Mouse (Mus musculus) c-Kit-negative CD71-positive TER-119-positive erythroid progenitor cells, embryonic 14.5 days (primary cell): ENCODE data around the gene Zxdc.

Source experiments
- DNase-seq: peaks from one replicate; pipeline ENCODE4 v3.0.0-alpha.2; 2013; ENCODE audit warnings: low read depth, low spot score

Zxdc gene

DNA sequence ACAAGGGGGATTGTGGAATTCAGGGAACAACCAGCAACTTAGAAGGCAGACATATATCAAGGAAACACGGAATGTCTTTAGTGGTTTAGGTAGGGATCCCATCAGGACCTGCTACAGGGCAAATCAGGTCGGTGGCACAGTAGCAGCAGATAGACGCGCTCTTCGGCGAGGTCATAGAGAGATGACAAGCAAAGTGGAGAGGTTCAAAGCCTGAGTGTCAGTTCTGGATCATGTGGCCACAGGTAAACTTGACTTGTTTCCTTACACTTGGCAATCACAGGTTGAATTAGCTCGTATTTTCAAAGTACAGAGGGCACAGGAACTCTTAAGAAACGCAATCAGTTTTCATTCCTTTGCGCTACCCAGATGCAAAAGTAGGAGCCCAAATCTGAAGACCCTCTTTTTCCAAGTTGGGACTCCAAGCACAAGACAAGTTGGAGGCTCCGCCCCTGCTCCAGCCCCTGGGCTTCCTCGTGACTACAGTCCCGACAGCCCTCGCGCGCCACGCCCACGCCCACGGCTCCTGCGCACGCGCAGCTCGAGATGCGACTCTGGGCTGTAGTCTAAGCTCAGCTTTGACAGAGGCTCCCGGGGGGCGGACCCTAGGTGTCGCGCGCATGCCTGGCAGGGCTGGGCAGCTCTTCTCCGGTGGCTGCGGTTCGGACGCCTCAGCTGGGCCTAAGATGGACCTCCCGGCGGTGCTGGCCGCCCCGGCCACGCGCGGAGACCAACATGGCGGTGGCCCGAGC is at the start of gene Zxdc:
Gene Zxdc (plus strand): TSS at position 517 of the 749 bp plus-strand sequence.
- peak; percentile 76 for DNase-seq

DNA sequence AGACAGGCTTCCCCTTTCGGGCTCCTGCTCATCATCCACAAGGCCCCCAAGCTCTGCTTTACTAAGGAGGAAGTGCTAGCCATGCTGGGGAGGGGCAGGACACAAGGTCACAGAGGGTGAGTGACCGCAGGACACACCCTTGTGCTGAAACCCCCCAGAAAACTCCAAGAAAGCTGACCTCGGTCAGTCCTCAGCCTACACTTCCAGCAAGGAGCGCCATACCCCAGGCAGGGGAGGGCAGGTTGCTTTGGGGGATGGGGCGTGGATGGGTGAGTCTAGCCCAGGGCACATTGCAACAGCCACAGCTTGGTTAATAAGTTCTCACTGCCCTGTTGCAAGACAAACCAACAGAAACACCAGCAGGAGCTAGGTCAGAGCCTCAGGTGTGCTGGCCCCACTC is 48.9 kb upstream of the Zxdc start:
- no peak for DNase-seq

DNA sequence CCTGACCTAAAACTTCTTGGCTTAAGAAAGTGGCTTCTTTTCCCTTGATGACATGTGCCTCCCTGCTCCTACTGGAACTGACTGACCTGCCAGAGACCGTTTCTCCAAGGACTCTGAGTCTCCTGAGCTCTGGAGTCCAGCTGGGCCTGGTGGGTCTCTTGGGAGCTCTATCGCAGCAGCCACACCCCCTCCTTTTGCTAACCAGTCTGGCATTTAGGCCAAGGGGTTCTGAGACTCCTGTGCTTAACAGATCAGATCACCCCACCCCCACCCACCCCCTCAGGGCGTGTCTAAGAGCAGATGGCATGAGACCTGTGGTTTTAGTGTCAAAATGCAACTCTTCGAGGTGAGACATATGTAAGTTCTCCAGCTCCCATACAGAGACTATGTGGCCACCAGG is 47.5 kb upstream of the Zxdc start:
- no peak for DNase-seq

DNA sequence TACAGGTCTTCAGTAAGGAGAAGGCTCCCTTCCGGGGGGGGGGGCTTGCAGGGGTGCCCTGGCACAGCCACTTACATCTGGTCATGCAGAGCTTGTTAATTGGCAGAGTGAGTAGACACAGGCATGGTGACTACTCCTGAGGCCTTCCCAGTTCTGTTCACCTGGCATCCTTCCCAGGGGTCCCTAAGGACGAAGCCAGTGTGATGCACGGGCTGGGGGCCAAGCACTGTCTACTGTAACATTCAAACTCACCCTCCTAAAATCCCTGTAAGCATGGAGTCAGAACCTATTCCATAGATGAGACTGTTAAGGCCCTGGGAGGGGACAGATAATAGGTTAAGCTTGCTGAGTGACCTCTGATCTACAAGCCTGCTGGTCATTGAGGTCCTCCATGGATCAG is 45.3 kb upstream of the Zxdc start:
- no peak for DNase-seq

DNA sequence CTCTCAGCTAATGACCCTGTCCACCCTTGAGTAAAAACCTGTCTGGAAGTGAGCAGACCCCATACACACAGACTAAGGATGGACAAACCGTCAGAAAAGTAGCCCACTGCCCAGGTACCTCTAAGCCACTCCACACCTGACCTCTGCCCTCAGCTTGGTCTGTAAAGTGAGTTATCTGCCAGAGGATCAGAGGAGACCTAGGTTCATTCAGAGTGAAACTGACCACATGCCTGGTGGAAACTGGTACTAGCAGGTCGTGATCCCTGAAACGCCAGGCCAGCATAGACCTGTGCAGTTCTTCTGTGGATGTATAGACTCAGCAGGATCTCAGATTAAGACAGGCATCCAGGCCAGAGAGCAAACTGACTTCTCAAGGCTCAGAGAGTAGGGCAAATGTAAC is 44.8 kb upstream of the Zxdc start:
- no peak for DNase-seq

DNA sequence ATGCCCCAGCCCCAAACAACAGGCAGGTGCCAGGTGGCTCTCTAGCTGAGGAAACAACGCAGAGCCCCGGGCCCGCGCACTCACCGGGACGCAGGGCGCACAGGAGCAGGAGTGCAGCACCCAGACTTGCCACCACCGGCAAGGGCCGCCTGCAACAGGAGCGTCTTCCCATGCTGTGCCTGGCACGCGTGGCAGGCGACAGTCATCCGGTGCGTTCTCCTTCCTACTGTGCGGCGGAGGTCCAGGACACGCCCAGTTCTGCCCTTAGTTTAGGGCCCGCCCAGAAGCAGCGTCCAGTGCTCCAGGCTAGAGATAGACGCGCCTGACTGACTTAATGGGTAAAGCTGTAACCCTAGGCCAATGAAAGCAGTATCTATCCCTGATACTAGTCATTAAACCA is 44.3 kb upstream of the Zxdc start, which contains the start of gene Chst13:
Gene Chst13 (minus strand): TSS at position 195 of the 400 bp plus-strand sequence.
- DNase-seq, result no peak

DNA sequence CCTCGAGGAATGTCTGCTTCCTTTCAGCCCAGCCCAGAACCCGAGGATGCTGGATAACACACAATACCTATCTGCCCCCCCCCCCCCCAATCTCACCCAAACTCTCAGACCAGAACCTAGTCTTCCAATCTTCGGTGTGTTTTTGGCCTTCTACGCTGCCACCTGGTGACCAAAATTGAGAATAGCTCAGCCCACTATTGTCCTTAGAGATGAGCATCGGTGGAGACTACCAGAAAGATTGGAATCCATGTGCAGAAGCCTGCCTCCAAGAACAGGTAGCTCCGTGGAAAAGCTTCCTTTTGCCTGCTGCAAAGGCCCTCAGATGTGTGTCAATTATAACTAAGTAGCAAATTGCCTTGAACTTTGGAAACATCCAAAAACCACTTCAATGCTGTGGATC is 41.6 kb upstream of the Zxdc start:
- DNase-seq, result no peak

DNA sequence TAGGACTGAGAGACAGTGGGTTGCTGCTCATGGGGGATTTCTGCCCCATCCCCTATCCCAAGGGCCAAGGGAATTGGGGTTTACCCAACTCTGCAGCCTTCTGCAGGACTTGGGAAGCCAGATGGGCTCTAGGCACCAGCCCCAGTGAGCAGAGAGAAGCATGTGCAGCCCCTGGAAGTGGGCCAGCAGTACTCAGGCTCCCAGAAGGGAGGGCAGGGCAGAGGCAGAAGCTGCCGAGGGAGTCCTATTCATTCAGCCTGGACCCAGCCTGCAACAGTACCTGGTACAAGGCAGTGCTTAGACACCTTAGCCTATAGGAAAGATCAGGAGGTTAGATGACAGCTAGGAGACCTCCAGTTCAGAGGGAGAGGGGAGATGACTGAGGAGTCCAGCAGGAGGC is 39.3 kb upstream of the Zxdc start:
- DNase-seq, result no peak

DNA sequence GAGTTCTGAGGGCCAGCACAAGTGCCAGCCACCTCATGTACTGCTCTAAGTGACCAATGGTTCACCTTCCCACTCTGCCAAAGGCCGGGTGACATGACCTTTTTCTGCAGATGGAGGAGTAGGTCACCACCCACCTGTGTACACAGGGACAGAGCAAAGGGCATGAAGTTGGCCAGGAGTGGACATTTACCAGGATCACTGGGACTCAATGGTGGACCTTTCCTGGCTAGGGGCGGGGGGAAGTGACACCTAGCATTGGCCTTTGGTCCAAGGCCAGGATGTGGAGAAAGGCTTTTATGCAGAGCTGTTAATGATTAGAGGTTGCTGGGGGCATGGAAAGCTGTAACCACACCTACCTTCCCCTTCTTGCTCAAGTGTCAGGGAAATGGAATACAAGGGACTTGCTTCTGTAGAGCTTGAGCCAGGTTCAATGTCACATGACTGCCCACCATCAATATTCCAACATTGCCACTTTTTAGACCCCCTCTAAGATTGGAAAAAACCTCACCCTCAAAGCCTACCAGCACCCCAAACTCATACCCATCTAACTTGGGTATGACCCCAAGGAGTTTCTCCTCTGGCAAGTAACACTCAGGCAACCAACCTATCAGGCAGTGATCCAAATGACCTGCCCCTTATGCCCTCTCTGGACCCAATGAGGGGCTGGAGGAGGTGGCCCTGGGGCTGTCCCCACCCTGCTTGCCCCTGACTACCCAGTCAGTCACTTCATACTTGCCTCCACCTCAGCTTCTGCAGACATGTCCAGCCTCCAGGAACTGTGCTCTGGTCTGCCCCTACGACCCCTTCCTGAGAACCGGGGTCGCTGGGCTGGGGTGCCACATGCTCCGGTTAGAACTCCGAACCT is 36.5 kb upstream of the Zxdc start, which contains the start of gene Uroc1:
Gene Uroc1 (plus strand): TSS at position 724 of the 865 bp plus-strand sequence.
- no peak for DNase-seq

DNA sequence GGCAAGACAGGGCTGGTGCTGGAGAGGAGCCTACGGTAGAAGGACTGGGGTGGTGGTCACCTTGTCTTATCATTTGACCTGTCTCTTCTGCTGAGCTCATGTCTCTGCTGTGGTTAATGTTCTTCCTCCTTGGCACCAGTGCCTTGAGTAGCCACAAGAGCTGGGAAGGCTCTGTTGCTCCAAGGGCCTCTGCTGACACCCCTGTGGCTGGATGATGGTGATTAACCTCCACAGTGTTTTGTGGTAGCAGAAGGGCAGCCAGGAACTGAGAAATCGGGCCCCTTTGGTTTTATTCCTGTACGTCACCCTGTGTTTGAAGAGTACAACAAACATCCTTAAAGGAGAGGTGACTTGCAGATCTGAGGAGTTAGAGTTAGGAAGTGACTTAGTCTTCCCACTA is 35.0 kb upstream of the Zxdc start:
- no peak for DNase-seq

DNA sequence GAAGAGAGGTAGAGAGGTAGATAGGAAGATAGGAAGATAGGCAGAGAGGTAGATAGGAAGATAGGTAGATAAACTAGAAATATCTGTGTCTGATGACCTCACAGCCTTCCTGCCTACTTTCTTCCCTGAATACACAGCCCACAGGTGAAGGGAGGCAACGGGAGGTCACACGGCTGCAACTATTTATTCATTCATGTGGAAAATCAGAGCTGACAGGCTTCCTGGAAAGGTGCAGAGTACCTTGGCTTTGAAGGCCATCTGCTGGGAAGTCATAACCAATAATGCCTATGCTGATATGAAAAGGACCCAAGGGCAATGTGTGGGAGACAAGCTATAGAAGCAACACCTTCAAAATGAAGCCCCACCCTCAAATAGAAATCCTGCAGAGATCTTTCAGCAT is 26.9 kb upstream of the Zxdc start:
- DNase-seq, result no peak

DNA sequence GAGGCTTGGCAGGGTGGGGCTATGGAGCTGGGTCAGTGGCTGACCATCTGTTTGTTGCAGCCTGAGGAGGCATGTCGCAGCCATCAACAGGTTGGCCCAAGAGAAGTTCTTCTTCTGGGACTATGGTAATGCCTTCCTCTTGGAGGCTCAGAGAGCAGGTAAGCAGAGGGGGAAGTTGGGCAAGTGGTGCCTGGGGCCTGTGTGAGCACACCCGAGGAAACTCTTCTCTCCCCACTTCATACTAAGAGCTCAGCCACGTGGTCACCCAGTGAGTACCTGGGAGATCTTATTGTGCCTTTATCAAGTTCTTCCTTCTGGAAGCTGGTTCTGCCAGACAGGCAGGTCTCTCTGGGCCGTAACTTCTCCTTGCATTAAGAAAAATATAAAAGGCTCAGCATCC is 22.1 kb upstream of the Zxdc start:
- no peak for DNase-seq

DNA sequence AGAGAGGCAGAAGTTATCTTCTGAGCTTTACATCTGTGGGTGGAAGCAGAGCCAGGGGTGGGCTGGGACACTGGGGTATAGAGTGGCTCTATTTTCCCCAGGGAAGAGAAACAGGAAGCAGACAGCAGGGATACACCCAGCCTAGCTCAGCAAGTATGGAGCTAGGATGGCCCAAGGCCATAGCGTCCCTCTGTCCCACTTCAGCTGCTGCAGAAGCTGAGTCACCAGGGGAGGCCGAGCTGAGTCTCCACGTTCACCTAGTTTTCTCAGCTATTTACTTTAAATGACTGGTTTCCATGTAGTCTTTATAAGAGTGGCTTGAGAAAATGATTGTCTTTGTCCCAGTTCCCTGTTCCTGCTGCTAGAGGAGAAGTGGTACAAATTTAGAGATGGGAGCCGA is 20.8 kb upstream of the Zxdc start:
- DNase-seq, result no peak

DNA sequence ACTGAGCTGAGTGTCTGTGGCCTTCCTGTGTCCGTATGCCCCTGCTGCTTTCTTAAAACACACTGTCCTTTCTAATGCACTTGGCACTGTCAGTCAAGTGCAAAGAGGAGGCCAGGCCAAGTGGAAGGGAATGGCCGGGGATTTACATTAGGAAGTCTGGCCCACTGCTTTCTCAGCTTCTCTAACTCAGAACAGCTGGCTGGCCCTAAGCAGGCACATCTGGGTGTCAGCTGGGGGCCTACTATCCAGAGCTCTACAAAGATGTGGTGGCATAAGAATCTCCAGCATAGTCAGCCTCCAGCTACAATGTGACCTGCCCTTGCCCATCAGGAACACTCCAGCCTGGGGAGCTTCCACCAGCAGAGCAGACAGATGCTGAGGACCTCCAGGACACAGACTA is 19.3 kb upstream of the Zxdc start:
- no peak for DNase-seq

DNA sequence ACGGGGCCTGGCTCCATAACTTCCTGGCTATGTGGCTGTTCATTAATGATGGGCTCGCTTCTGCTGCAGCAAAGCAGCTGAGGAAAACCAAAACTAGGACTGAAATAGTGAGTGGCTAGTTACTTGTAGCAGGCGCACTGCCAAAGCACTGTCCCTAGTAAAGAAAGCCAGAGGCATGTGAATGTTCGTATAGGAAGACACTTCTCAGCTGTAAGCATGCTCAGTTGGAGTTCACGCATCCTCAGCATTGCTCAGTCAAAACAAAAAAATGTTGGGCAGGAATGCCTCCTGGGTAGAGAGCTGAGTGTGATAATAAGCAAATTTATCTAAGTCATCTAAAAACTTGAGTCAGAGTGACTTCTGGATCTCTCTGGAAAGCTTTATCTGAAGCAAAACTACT is 11.2 kb upstream of the Zxdc start:
- DNase-seq, result no peak

DNA sequence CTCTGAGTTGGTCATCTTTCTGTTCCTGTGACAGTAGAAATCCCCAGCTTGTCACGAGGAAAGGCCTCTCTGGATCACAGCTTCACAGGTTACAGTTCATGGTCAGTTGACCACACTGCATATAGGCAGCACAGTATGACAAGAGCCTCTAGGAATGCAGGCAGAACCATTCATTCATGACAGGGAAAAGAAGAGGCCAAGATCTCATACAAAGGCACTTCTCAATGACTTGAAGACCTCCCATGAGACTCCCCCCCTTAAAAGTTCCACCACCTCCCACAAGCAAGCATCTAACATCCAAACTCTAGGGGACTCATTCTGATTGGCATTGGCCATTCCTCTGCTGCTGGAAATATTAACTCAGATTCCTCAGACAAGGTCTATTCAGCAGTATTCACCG is 9.8 kb upstream of the Zxdc start:
- DNase-seq, result no peak

DNA sequence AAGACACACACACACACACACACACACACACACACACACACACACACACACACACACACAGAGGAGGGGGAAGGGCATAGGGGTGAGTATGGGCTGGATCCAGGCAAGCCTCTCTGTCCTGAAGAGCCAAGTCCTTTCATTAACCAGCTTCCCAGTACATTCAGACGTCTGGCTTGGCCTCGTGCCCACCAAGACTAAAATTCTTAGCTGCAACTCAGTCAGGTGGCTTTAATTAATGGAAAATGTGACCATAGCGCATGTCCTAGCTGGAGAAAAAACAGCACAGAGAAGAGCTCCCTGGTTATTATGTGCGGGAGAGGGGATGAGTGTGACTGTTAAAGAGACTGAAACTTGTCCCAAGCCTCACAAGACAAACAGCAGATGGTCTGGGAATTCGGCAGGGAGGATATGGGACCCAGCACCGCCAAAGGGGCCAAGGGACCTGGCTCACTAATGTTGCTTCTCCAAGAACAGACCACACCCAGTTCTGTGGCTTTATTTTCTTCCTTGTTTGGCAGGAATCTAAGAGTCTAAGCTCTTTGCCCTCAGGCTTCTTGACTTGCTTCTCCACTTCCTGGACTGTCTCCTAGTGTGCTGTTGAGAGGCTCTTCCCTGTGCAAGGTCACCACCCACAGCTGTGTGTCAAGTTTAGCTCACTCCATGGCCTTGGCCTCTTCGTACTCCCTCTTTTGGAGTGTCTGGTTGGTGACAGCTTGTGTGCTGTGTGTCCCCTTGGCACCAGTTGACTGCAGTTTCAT is 9.1 kb upstream of the Zxdc start:
- DNase-seq, result no peak

DNA sequence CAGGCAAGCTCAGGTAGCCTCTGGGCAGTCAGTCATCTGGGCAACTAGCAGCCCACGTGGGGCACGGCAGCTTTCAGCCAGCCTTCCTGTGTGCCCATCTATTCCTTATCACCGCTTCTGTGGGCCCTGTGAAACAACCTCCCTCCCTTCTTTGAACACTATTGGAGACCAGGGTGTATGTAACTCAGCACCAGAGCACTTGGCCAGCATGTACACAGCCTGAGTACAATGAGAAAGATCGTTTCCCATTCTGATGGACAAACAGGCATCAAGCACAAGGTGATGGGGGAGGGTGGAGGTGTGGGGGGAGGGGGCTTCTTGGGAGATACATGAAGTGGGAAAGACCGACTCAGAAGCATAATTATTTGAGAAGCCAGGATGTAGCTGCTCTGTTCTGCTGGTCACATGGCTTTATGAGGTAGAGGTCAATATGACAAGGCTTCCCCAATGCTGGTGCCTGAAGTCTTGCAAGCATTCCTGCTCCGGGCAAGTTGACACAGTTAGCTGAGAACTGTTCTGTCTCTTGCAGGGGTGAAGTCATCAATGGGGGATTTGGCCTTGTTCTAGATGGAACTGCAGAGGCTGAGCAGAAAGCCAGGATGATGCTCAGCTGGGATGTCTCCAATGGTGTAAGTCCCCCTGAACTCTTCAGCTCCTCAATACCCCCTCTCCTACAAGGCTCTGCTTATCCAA is 8.2 kb upstream of the Zxdc start:
- DNase-seq, result no peak

DNA sequence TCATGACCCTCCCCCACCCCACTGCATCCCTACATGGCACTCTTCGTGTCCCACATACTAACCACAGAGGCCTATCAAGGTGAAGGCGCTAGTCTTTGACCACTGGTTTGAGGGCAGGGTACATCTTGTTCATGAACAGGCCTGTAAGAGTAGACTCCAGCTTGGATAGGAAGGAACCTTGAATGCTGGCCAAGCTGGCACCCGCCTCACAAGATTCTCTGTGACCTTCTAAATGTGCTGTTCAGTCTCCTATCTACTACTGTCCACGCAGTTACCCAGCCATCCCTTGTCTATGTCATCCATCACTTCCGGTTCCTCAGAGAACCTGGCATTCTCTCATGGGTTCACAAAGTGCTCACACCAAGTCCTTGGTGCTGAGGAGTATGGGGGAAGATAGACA is 6.0 kb upstream of the Zxdc start:
- no peak for DNase-seq

DNA sequence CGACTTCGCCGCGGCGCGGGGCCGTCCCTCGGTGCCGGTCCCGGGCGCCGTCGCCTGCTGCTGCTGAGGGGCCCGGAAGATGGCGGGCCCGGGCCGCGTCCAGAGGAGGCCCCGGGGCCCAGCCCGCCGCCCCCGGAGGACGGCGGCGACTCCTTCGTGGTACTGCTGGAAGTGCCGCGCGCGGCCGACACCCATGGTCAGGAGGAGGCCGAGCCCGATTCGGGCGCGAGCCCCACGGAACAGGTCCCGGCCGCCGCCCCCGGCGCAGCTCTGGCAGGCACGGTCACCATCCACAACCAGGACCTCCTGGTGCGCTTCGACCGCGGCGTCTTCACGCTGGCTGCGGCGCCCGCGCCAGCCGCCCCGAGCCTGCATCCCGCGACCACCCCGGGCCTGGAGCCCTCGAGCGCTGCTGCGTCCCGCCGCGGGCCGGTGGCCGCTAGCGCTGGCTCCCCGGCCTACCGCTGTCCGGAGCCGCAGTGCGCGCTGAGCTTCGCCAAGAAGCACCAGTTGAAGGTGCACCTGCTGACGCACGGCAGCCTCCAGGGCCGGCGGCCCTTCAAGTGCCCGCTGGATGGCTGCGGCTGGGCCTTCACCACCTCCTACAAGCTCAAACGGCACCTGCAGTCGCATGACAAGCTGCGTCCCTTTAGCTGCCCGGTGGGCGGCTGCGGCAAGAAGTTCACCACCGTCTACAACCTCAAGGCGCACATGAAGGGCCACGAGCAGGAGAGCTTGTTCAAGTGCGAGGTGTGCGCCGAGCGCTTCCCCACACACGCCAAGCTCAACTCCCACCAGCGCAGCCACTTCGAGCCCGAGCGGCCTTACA is 647 bp downstream of the Zxdc start:
- no peak for DNase-seq

DNA sequence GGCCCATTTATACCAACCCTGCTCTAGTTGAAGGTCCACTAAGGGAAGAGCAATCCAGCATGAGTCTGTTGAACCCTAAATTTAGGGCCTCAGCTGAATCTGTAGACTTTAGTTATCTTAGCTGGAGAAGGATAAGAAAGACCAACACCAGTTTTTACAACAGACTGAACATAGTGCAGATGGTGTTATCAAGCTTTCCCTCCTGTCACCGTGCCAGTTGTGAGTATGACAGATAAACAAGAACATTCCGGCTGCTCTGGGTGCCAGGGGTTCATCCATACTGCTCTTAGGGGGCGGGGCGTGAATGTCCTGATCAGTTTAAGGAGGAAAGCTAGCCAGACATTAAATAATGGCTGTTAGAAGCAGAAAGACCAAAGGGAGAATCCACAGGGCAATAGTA is 5.4 kb downstream of the Zxdc start:
- DNase-seq, result peak; percentile 56
